Mouse (Mus musculus): ENCODE data around the gene Rnf220.

DNA sequence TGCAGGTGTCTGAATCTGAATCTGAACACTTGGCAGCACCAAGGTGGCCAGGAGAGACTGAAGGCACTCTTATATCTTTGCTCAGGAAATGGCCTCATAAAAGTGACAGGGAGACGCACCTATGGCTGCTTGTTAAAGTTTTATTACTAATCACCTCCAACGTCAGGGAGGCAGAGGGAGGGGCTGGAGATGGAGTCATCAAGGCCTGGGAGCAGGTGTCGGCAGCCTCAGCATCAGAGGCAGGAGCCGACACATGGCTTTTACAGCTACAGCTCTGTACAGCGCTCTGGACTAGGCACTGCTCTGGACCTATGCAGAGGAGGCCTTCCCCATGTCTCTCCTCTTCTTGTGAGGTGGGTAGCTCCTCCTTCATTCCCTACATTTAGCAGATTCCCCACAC, 139.7 kb downstream of the Rnf220 start:
- TF ChIP-seq CTCF (IDR thresholded peaks at IDR 0.05; ENCODE audit: low read depth) (no peak), EP300 (IDR thresholded peaks at IDR 0.05; ENCODE audit: low read depth) (no peak)

Data from liver, postnatal 0 days (tissue).